Mouse (Mus musculus) Patski (cell line): ENCODE measurements around the gene Arl10. TPM values are rescaled to one million over a fixed set of nuclear protein-coding genes. Genes with fewer than 3 reads are reported as not detected.
A peak's percentile ranks its signal among the peaks of the same experiment; 100 is the strongest.

Experiments
- ATAC-seq: fragments of 100-300 bp; one replicate; pipeline ENCODE4 v1.8.0; 2021
- CTCF ChIA-PET: fragments of 350-600 bp; sonication (Branson Sonifier 250); formaldehyde crosslinking; loops from one replicate; lab custom pipeline; 2022; ENCODE audit warnings: inconsistent platforms; lab: Charles Lee
- POLR2A ChIA-PET: fragments of 350-600 bp; sonication (Branson Sonifier 250); formaldehyde crosslinking; loops from one replicate; lab custom pipeline; 2022; ENCODE audit warnings: antibody characterized with exemption, inconsistent platforms; lab: Charles Lee
- DNase-seq: peaks from one replicate; pipeline ENCODE4 v3.0.0-alpha.2; 2011; ENCODE audit warnings: low read depth, low spot score
- H3K27me3 ChIP-seq: fragments of 371-371 bp; one replicate; pipeline ENCODE4 v1.5.1; 2021
- CTCF ChIP-seq: fragments of 100-300 bp; IDR thresholded peaks from one replicate; pipeline ENCODE4 v1.5.1; 2021
- in situ Hi-C: fragments of 300-500 bp; cut with MboI; formaldehyde crosslinking; loops from 3 replicates; pipeline ENCODE4 v1.11.1; 2018; ENCODE audit warnings: low pct_unique_long_range_greater_than_20kb, mixed read lengths
- polyA plus RNA-seq: library from polyadenylated mRNA; unstranded; gene quantifications from one replicate; pipeline ENCODE4 v1.2.3, GENCODE M21; 2021

Arl10 gene
- polyA plus RNA-seq, 1 experiment from 2014 or later = 26.6 TPM

GRCm38 (mm10) chr13:54577652-54578507 is 3.1 kb downstream of the Arl10 start:
- no peak for DNase-seq
- CTCF ChIA-PET = no interaction called here
- TF ChIP-seq CTCF = no peak
- in situ Hi-C loops = loop anchor here (5.0 to 10.0 kb wide), 2 partner anchors 39 to 107 kb away; no protein-coding TSS in a partner anchor
- ATAC-seq = no peak
- POLR2A ChIA-PET = interaction anchor here (1.0 kb wide), 1 partner anchor 11 kb away, joined by 3 read pairs; no protein-coding TSS in a partner anchor
- no peaks in the 10 kb centered on the region for H3K27me3 ChIP-seq

- no peak for TF ChIP-seq CTCF
- CTCF ChIA-PET = interaction anchor here (1.6 kb wide), 1 partner anchor 16 kb away, joined by 3 read pairs; no protein-coding TSS in a partner anchor
- POLR2A ChIA-PET = no interaction called here
- DNase-seq (no peak), ATAC-seq (no peak)
- H3K27me3 ChIP-seq = no peaks in the 10 kb centered on the region
- in situ Hi-C loops = no loop called here
These were observed 6.6 kb downstream of the Arl10 start for GRCm38 (mm10) chr13:54581385-54581784.

- DNase-seq = no peak
- no peak for ATAC-seq
- no peaks in the 10 kb centered on the region for H3K27me3 ChIP-seq
- ChIA-PET CTCF (interaction anchor here (1.6 kb wide), 1 partner anchor 15 kb away, joined by 3 read pairs; no protein-coding TSS in a partner anchor), POLR2A (no interaction called here)
- no peak for TF ChIP-seq CTCF
- in situ Hi-C loops = no loop called here
These were observed 7.3 kb downstream of the Arl10 start for GRCm38 (mm10) chr13:54582126-54582525.

GRCm38 (mm10) chr13:54582860-54583259 is 8.0 kb downstream of the Arl10 start:
- POLR2A ChIA-PET = no interaction called here
- DNase-seq = no peak

GRCm38 (mm10) chr13:54585831-54586230 is 11.0 kb downstream of the Arl10 start:
- ChIA-PET POLR2A (interaction anchor here (1.1 kb wide), 1 partner anchor 11 kb away, joined by 4 read pairs; no protein-coding TSS in a partner anchor), CTCF (no interaction called here)
- no peak for TF ChIP-seq CTCF
- H3K27me3 ChIP-seq = no peaks in the 10 kb centered on the region
- DNase-seq = no peak
- in situ Hi-C loops = no loop called here
- ATAC-seq = no peak

More at GRCm38 (mm10) chr13:54582860-54583259, 8.0 kb downstream of the Arl10 start:
- no peak for ATAC-seq
- CTCF ChIA-PET = interaction anchor here (1.6 kb wide), 1 partner anchor 14 kb away, joined by 3 read pairs; no protein-coding TSS in a partner anchor
- no peak for TF ChIP-seq CTCF
- H3K27me3 ChIP-seq = no peaks in the 10 kb centered on the region
- in situ Hi-C loops = no loop called here

GRCm38 (mm10) chr13:54589414-54589995 is 14.7 kb downstream of the Arl10 start:
- DNase-seq = no peak
- no peak for TF ChIP-seq CTCF
- ATAC-seq = peak; percentile 1
- CTCF ChIA-PET = no interaction called here
- in situ Hi-C loops = no loop called here
- POLR2A ChIA-PET = interaction anchor here (0.9 to 1.8 kb wide), 3 partner anchors 16 to 28 kb away, joined by 3 to 5 read pairs (median 4); no protein-coding TSS in a partner anchor
- no peaks in the 10 kb centered on the region for H3K27me3 ChIP-seq

GRCm38 (mm10) chr13:54589996-54590951 is 15.5 kb downstream of the Arl10 start, which contains the start of the genes Nop16 and Higd2a:
Gene Nop16 (minus strand): TSS chr13:54590090.
Gene Higd2a (plus strand): TSS chr13:54590207.
- CTCF ChIA-PET = no interaction called here

GRCm38 (mm10) chr13:54591776-54592356 is 17.1 kb downstream of the Arl10 start:
- in situ Hi-C loops = no loop called here
- TF ChIP-seq CTCF = no peak
- H3K27me3 ChIP-seq = no peaks in the 10 kb centered on the region
- ChIA-PET CTCF (interaction anchor here (2.5 kb wide), 1 partner anchor 17 kb away, joined by 10 read pairs; no protein-coding TSS in a partner anchor), POLR2A (interaction anchor here (0.7 to 1.3 kb wide), 2 partner anchors 15 to 16 kb away, joined by 3 to 4 read pairs; no protein-coding TSS in a partner anchor)
- DNase-seq = no peak
- no peak for ATAC-seq

More at GRCm38 (mm10) chr13:54589996-54590951, 15.5 kb downstream of the Arl10 start, which contains the start of the genes Nop16 and Higd2a:
- TF ChIP-seq CTCF = no peak
- ATAC-seq (peak; percentile 94), DNase-seq (peak; percentile 88)
- POLR2A ChIA-PET = interaction anchor here (0.9 to 1.8 kb wide), 3 partner anchors 15 to 27 kb away, joined by 3 to 5 read pairs (median 4); no protein-coding TSS in a partner anchor
- H3K27me3 ChIP-seq = no peaks in the 10 kb centered on the region
- in situ Hi-C loops = no loop called here

- no peaks in the 10 kb centered on the region for H3K27me3 ChIP-seq
- no peak for TF ChIP-seq CTCF
- in situ Hi-C loops = no loop called here
- POLR2A ChIA-PET = no interaction called here
- ATAC-seq (no peak), DNase-seq (no peak)
- CTCF ChIA-PET = no interaction called here
These were observed 18.8 kb downstream of the Arl10 start for GRCm38 (mm10) chr13:54593617-54594016.
